Mouse (Mus musculus) frontal cortex, adult (tissue): ENCODE data around the gene Bsn.
"Not testable (repeated sequence)": the region's sequence is repeated elsewhere in the genome, so short reads cannot be mapped to it uniquely, and the experiment has no call there.

Source experiments
- ATAC-seq: cut with Nextera tagmentation; 2 replicates; pipeline ENCODE4 v1.9.2; 2017; ENCODE audit warnings: mild to moderate bottlenecking, moderate library complexity, mixed read lengths; ENCODE audit not compliant: low TSS enrichment

The Bsn gene

GRCm38 (mm10) chr9:108149817-108150216, 40.4 kb downstream of the Bsn start:
- no peak for ATAC-seq

- ATAC-seq = no peak
These were observed 42.6 kb downstream of the Bsn start for GRCm38 (mm10) chr9:108147606-108148005.

- no peak for ATAC-seq
These were observed 43.7 kb downstream of the Bsn start for GRCm38 (mm10) chr9:108146451-108146850.

GRCm38 (mm10) chr9:108145740-108146139, 44.4 kb downstream of the Bsn start:
- ATAC-seq = no peak

GRCm38 (mm10) chr9:108144371-108145270, 45.6 kb downstream of the Bsn start:
- ATAC-seq = no peak

- no peak for ATAC-seq
These were observed 46.7 kb downstream of the Bsn start for GRCm38 (mm10) chr9:108143470-108143869.

- ATAC-seq = 0 out of 2 replicates have a peak, but pooled peaks have one; percentile 11
These were observed 48.8 kb downstream of the Bsn start for GRCm38 (mm10) chr9:108141387-108141786.

GRCm38 (mm10) chr9:108139963-108140695, 50.1 kb downstream of the Bsn start:
- no peak for ATAC-seq

GRCm38 (mm10) chr9:108139169-108139962, 50.8 kb downstream of the Bsn start:
- ATAC-seq = no peak

GRCm38 (mm10) chr9:108138118-108138517, 52.1 kb downstream of the Bsn start:
- no peak for ATAC-seq

GRCm38 (mm10) chr9:108137523-108137922, 52.7 kb downstream of the Bsn start:
- peak; percentile 70 for ATAC-seq

- ATAC-seq = peak; percentile 56
These were observed 53.2 kb downstream of the Bsn start for GRCm38 (mm10) chr9:108136930-108137462.

- no peak for ATAC-seq
These were observed 54.0 kb downstream of the Bsn start for GRCm38 (mm10) chr9:108136225-108136624.

- not testable (repeated sequence) for ATAC-seq
These were observed 54.5 kb downstream of the Bsn start for GRCm38 (mm10) chr9:108135679-108136078.

GRCm38 (mm10) chr9:108133478-108133877, 56.7 kb downstream of the Bsn start:
- ATAC-seq = no peak

- no peak for ATAC-seq
These were observed 57.8 kb downstream of the Bsn start for GRCm38 (mm10) chr9:108132373-108132772.

GRCm38 (mm10) chr9:108131502-108131901, 58.7 kb downstream of the Bsn start:
- no peak for ATAC-seq

- ATAC-seq = peak; percentile 21; the same call in 1 of the 2 replicates
These were observed 60.9 kb downstream of the Bsn start for GRCm38 (mm10) chr9:108129042-108129948.

- ATAC-seq = peak; percentile 74
These were observed 61.9 kb downstream of the Bsn start for GRCm38 (mm10) chr9:108128248-108128647.

GRCm38 (mm10) chr9:108126436-108127180, 63.6 kb downstream of the Bsn start:
- no peak for ATAC-seq
